Mouse (Mus musculus) cerebellum, adult 9-10 months (tissue): ENCODE measurements around the gene Mitf.
A peak's percentile ranks its signal among the peaks of the same experiment; 100 is the strongest.

Source experiments
- DNase-seq: peaks from one replicate; pipeline ENCODE4 v3.0.0; 2022

The Mitf gene

DNA sequence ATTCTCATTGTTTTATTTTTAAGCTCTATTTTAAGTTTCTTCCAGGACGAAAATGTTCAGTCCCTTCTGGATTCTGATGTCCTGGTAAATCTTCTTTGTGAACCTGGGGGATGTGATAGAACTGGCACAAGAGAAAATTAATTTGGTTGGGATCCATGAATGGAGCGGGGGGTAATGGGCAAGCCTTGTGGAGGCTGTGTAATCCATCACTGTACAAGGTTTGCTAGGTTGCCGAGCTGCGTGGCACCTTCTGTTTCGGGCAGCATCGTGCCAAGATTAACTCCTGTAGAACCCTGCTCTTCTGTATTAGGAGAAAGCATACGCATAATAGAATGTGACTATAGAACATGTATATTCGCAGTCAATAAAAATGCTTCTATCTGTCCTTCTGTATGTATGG lies 76.1 kb downstream of the Mitf start:
- peak; percentile 88 for DNase-seq

DNA sequence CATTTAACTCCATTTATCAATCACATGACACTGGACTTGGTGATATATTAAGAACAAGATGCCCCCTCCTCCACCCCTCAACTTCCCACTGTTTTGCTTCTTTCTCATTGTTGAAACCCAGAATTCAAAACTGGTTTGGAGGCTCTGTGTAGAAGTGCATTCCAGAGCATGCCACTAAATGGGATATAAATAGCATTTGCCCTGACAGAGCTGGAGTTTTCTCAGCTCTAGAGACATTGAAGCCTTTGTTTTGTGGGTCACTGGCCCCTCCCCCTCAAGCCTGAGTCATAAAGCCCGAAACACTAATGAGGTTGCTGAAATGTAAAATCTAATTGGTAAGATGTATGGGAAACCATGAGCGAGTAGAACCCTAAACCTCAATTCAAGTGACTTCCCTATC lies 76.6 kb downstream of the Mitf start:
- DNase-seq, result peak; percentile 44

DNA sequence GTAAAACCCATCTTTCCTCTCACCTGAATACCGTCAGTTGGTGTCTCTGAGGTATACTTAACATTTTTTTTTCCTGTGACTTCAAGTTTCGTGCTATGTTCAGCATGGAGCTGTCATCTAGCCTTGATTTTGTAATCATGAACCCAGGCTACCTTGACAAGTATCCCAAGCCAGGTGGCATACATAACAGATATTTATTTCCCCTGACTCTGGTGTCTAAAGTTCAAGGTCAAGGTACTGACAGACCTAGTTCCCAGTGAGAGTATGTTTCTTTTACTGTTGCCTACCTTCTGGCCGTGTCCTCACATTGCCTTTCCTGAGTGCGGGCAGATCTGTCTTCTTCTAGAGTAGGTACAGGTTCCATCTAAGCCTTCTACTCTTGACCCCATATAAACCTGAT lies 78.1 kb downstream of the Mitf start:
- DNase-seq, result no peak

DNA sequence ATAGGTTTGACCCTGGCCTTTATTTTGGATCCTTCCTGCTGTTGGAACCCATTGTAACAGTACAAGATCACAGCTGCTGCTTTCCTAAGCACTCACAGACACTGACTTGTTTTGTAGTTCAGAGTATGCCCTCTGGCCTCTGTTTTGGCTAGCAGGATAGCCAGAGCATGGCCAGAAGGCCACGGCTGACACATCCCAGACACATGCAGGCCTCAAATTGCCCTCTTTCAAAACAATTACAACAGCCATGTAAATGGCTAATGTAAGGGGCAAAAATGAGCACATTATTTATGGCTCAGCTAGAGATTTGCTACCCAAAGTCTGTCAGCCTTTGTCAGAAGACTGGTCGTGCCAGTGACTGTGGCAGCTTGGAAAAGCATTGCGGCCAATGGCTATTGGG lies 78.8 kb downstream of the Mitf start:
- DNase-seq, result no peak

DNA sequence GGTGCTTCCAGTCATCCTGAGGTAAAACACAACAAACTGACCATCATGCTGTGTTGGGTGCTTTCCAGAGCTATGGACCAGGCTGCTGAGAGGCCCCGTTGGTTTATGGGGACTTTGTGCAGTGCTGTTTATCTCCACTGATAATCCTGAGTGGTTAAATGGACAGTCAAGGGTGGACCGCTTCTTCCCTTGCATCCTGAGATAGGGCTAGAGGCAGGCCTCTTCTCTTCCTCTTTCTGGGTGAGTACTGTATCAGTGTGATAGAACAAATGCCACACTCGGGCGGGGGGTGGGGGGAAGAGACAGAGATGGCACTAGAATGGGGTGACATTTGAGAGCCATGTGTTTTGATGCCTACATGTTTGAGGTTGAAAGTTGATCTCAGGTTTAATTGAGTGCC lies 81.0 kb downstream of the Mitf start:
- no peak for DNase-seq

DNA sequence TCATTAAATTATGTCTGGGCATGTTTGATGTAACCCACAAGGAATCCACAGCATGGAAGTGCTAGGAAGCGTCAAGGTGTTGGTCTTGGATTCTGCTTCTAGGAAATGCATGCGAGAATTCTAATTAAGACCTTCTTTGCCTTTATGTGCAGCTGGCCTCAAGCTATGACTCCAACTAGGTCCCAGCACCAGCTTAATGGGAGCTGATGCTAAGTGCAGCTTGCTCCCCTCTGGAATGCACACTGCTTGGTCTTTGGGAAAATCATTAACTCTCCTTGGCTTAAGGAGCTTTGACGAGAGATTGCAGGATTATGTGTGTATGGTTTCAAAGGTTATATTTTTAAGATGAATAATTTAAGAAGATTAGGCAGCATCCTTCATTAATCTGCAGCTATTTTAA lies 81.7 kb downstream of the Mitf start:
- no peak for DNase-seq

DNA sequence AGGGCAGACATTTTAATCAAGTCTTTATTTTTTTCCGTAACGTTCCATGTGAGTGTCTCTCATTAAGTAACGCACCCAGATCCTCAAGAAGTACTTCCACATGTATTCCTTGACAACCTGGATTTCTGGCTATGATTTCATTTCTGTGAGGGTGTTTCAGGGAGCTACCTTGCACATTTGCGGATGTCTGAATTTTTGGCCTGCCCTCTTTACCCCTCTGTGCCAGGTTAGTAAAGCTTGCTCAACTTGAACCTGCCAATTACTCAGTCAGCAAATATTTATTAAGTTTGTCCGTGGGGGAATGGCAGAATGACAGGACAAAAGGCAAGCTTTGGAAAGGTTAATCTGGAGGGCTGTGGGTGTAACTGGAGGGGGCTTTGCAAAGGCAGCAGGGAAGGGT lies 86.7 kb downstream of the Mitf start:
- DNase-seq, result no peak

DNA sequence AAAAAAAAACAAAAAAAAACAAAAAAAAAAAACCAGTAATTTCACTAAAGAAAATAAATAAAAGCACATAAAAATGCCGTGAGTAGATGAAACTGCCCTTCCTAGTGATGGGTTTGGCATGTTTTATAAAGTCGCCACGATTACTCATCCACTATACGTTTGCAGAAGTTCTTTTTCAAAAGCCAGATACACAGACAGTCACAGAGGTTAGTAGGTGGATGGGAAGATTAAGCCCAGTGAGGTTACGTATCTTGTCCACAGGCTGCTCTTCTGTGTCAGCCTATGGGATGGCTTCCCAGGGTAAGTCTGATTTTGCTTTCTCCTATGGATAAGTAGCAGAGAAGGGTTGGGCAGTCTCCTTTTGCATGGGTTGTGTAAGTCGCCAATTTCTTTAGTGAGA lies 90.3 kb downstream of the Mitf start:
- DNase-seq, result no peak

DNA sequence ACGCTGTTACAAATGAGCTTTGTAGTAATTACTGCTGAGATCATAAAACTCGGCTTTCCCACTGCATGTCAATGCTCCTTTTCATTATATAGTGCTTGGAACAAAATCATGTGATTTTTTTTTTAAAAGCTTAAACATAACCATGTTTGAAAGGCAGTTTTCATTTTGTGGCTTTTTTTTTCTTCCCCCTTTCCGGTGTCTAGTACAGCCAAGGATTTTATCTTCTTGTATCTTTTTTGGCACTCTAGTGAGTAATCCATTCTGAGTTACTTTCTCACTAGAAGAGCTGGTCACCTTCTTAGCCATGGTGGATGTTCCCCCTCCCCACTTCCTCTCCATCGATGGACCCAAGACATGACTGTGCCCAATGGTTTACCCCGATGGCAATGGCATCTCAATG lies 91.2 kb downstream of the Mitf start:
- DNase-seq, result no peak

DNA sequence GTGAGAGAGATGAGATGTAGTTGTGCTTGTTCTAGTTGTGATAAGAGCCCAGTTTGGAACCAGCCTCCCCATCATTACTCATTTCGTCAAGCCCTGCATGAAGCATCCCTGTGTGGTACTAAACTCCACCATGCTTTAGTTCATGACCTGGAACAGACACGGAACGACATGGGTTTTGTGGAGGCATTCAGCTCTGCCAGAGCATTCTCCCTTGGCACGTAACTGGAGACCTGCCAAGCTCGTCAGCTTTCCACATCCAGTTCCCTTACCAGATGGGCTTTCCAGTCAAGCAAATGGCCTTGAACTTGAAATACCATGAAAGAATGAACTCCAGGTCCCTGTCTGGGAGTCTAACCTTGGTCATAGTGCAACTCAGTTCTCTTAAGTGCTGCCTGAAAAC lies 94.7 kb downstream of the Mitf start:
- DNase-seq, result no peak

DNA sequence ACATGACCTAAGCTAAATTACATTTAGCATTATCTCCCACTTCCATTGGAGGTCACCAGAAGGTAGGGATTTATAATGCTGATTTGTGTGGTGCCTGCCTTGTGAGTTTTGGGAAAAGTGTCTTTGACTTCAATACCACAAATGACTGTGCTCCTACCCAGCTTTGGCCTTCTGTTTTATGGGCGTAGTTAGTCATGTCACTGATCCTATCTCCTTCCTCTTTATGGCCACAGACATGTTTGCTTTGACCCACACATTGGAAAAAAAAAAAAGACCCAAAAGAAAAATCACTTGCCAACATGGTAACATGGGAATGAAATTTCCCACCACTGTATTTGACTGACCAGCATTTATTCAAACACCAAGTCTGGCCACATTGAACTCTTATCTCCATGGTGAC lies 95.4 kb downstream of the Mitf start:
- no peak for DNase-seq

DNA sequence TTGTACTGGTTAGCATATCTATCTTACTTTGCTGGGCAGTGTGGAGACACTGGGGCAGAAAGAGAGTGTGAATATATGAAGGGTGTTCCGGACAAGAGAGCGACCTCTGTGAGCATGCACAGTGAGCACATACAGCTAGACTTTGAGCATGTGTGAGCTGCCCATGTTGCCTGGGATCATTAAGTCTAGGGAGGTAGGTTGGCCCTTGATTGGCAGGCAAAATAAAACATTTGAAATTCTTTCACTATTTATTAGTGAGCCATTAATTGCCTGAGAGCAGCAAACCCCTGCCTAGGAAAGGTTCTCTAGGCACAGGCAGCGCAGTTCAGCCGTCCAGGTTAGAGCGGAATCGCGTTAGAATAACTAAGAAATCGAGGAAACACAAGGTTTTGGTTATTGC lies 107.9 kb downstream of the Mitf start:
- DNase-seq, result no peak

DNA sequence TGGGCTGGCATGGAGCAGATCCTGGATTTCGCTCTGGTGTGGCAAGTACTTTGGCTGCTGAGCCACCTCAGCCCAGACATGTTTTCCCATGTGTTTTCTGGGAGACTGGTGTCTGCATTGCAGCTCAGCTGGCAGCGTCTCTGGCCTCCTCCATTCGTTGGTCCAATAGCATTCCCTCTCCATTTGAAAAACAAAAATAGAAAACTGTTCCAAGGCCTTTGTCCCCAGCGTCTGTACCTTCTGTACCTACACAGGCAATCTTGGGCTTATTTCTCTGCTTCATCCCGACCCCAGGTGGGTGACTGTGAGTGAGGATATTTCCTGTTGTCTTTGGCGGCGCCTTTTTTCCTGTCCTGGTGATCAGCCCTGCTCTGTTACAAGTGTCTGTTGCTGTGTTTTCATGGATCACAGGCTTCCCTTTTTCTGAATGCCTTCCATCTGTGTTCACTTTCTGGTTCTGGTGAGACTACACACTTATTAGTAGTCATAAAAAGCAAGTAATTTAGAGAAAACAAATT lies 109.6 kb downstream of the Mitf start:
- peak; percentile 30 for DNase-seq

DNA sequence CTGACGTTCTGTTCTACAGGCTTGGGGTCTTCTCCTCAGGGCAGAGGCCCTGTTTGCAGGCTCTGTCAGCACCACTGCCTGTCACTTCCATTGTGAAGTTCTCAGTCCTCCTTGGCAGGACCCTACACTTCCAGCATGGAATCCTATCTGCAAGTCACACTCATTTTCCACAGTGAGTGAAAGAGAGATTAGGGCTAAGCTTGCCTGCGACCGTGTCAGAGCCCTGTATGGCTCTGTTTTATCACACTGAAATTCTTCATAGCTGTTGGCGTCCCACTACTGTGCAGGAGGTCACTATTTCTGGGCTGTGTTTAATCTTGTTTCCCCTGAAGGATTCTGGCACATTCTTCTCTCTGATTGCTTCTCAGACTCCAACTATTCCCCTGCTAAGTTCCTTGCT lies 111.2 kb downstream of the Mitf start:
- no peak for DNase-seq

DNA sequence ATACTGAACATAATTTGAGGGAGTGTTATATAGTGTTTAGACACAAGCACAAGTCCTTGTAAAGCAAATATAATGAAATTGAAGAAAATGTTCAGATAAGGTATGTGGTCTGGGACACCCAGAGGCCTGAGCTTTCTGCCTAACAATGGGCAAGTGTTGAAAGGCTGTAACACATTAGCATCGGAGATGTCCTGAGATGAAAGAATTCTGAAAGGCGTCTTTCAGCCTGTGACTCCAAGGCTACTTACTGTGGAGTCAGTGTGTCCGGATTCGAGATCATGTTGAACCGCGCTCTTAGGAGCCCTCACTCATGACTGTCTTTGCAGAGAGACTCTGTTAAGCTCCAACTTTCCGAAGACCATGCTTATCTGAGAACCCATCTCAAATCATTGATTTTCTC lies 111.6 kb downstream of the Mitf start:
- DNase-seq, result no peak

DNA sequence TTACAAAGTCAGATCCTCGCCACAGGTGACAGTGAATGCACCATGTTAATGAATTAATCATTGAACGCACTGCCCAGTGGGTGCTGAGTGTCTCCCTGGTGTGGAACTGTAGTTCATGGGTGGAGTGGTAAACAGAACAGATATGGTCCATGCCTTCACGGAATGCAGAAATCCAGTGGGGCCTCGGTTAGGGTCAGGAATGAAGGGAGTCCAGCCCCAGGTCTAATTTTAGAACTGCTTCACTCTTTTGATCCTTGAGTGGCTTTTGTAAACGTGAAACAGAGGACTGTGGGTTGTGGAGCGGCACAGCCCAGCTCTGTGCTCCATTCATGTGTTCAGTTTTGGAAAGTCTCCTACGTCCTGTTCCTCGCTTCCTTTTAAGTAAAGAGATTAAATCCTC lies 112.4 kb downstream of the Mitf start:
- DNase-seq, result no peak

DNA sequence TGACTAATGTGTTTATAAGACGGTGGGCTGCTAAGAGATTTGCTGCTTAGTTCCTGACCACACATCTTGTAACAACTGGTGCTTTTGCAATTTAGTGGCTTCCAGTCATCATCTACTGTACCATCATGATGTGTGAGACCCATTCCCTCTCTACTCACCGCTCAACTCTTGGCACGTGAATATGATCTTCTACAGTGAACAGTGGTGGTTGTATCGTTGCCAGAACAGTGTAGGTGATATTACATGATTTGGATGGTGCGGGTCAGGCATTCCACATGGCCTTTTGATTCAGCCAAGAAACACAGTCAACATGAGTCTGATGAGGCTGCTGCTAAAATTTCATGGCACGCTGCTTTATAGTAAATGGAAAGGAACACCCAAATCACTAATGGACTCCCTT lies 114.7 kb downstream of the Mitf start:
- DNase-seq, result no peak

DNA sequence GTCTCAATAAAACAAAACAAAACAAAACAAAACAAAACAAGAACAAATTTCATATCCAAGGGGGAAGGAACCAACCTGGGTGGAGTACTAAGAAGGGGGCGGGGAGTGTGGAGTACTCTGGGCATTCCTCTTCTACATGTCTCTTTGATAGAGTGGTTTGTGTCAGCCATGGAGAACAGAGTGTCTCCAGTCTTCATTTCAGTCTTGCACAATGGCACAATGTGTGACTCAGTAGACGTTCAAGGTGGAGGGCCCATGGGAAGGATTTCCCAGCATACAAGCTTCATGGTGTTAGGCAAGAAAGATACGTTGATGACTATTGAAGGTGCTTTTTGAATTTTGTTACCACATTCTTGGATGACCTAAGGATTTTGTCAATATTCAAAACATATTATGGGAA lies 117.4 kb downstream of the Mitf start:
- DNase-seq, result no peak

DNA sequence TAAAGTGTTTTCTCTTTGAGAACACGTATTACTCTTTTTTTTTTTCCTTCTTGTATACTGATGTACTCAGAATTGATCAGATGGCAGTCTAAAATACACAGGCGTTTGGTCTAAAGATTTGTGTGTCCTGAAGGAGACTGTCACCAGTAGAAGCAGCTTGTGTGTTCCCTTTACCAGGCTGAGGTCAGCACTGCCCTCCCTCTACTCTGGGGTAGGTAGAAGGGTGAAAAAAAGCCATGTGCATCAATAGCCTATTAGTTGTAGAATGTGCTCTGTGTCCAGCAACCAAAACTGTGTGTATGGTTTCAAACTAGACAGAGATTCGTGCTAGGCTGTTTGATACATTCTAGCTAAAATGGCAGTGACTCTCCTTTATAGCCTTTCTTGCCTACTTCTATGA lies 122.2 kb downstream of the Mitf start:
- no peak for DNase-seq

DNA sequence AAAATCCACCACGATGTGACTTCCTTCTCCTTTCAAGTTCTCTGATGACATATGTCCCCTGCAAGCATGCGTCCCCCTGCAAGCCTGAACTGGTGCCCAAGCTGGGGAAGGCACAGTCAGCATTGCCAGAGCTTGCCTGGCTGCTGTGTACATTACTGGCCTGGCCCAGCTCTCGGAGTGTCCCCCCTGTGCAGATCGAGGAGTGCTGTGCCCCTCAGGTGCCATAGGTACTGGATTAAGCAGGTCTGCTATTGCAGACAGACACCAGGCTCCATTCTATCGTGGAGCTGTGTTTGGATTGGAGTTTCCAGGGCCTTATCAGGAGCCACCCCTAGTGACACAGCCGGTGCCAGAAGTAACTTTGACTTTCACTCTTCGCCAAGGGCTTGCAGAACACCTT lies 122.6 kb downstream of the Mitf start:
- DNase-seq, result no peak

DNA sequence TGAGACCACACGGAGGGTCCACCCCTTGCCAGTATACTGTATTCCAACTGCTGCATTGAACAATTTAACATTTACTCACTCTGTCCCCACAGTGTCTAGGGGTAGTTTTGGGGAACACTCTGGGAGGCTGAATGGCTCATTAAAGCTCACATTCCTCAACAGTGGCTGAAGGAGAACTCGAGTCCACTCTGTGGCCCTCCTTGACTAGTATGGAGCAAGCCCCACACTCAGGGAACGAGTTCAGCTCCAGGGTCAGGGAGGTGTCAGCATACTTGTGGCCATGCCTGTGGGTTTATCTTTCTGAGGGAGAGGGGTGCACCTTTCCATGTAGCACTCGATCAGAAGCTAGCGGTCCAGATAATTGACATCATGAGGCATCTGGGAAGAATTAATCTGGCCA lies 130.3 kb downstream of the Mitf start:
- DNase-seq, result no peak

DNA sequence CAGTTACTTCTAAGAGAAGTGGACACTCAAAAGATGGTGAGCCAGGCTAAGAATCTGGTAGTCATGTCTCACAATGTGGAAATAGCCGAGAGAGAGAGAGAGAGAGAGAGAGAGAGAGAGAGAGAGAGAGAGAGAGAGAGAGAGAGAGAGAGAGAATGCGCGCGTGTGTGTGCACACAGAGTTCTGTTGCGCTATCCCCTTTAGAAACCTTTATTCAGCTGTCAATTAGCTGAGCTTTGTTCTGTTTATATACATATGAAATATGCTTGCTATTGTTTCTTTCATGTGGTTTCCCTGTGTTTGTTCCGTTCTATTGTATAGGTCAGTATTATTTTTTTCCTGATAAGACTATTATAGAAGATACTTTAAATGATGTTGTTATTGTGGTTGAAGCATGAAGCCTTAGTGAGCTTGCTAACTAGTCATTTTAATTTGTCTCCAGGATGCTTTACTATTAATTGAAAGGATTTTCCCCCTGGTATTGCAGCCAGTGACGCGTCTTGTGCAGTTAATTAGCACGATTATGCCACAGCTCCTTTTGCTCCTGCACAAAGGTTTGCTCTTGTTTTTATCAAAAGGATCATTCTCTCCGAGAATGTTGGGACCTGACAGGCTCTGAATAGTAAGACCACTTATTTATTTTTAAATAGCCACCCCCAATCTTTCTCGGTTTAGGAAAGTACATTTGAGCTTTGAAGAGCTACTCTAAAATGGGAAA lies 131.2 kb downstream of the Mitf start:
- no peak for DNase-seq

DNA sequence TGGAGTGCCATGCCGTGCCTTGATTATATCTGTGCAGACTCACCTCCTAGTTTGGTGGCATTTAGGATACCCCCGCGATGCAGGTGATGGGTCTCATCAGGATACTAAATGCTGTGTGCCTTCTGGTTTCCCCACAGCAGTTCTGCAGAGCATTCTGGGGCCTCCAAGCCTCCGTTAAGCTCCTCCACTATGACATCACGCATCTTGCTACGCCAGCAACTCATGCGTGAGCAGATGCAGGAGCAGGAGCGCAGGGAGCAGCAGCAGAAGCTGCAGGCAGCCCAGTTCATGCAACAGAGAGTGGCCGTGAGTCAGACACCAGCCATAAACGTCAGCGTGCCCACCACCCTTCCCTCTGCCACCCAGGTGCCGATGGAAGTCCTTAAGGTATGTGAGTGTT lies 134.1 kb downstream of the Mitf start:
- no peak for DNase-seq

DNA sequence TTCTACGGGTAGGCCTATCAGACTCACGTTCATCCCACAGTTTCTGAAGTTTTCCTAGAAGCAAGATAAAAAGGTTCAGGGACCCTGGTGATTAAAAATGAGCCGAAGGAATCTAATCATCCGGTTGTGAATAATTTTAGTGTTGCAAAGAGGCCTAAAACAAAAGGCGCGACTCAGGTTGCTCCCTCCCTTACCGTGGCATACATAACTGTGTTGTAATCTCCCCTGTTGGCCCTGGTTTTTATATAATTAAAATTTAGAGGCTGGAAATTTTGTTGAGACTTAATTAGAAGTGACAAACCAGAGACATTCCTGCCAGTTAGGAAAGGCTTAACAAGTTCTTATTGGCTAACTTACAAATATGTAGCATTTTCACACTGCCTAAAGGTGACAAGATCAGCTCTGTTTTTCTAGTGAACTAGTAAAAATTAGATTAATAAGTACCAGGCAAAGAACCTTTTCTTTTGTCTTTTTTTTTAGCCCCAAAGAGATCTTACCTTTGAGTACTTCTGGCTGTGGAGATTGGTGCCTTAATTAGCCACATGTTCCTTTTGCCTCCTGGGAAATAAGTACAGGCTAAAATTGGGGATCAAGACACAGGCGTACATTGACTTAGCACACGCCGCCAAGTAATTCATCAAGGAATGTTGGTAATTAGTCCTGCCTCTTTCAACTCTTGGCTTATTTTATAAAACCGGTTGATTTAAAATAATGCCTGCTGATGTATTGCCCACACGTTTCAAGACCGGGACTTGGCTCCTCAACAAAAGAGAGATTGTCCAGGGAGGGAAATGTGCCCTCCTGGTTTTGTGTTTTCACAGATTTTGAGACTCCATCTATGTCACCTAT lies 143.4 kb downstream of the Mitf start:
- no peak for DNase-seq

DNA sequence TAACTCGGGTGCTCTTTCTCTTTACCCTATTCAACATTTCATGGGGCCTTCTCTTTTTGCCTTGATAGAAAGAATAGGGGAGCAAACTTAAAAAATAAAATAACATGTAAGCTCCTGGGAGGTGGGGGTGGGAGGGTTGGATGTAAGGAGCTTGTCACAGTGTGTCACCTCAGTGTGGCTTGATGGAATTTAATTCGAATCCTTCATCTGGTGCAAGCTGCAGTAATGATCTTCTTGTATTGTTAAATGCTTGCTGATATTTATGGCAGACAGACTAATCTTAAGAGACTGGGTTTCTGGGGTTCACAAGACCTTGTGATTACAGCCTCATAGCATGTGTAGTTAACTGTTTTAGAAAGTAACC lies 144.0 kb downstream of the Mitf start:
- DNase-seq, result no peak
